Mouse (Mus musculus): Measurements from ENCODE around the gene Hmga2. TPM values are rescaled to one million over a fixed set of nuclear protein-coding genes. Genes with fewer than 3 reads are reported as not detected.

Hmga2 gene
- polyA plus RNA-seq, 1 experiment from 2014 or later, result 21.1 TPM

GRCm38 (mm10) chr10:120422820-120423219 lies 53.4 kb downstream of the Hmga2 start:
- Histone ChIP-seq H3K4me1 (ENCODE audit: control insufficient read depth, insufficient read depth, low read length) (peaks cover 56% of the 10 kb centered on the region), H3K36me3 (ENCODE audit: control insufficient read depth, insufficient read depth, low read length) (0 out of 2 replicates have a peak, but pooled peaks cover 2% of the 10 kb centered on the region), H3K4me3 (ENCODE audit: low read length) (no peak overlapping the region), H3K27ac (ENCODE audit: low read length) (peak overlapping the region; percentile 14), H3K9ac (ENCODE audit: low read depth, low read length) (no peak overlapping the region), H3K27me3 (replicated peaks; ENCODE audit: control insufficient read depth, insufficient read depth, low read length) (no peaks in the 10 kb centered on the region), H3K4me2 (ENCODE audit: low read depth, low read length) (no peak overlapping the region), H3K9me3 (ENCODE audit: control insufficient read depth, low read length) (no peaks in the 10 kb centered on the region)
- ATAC-seq, result no peak
- WGBS, result 45% methylated on average over 4 of the region's 4 CpGs

- H3K36me3 ChIP-seq (ENCODE audit: control insufficient read depth, insufficient read depth, low read length), result 0 out of 2 replicates have a peak, but pooled peaks cover 2% of the 10 kb centered on the region
- H3K27ac ChIP-seq (ENCODE audit: low read length), result peak overlapping the region; percentile 14
- no peak overlapping the region for H3K4me2 ChIP-seq (ENCODE audit: low read depth, low read length)
- peaks cover 63% of the 10 kb centered on the region for H3K4me1 ChIP-seq (ENCODE audit: control insufficient read depth, insufficient read depth, low read length)
- no peaks in the 10 kb centered on the region for H3K27me3 ChIP-seq (replicated peaks; ENCODE audit: control insufficient read depth, insufficient read depth, low read length)
- ATAC-seq, result peak; percentile 21
- no peaks in the 10 kb centered on the region for H3K9me3 ChIP-seq (ENCODE audit: control insufficient read depth, low read length)
- H3K4me3 ChIP-seq (ENCODE audit: low read length), result no peak overlapping the region
- no peak overlapping the region for H3K9ac ChIP-seq (ENCODE audit: low read depth, low read length)
- 12% methylated on average over 10 of the region's 10 CpGs for WGBS
Measured at GRCm38 (mm10) chr10:120422050-120422449, 54.2 kb downstream of the Hmga2 start.

- peak overlapping the region; percentile 37; the same call in 1 of the 2 replicates for H3K4me2 ChIP-seq (ENCODE audit: low read depth, low read length)
- ATAC-seq, result peak; percentile 26
- 36% methylated on average over 15 of the region's 15 CpGs for WGBS
- H3K9ac ChIP-seq (ENCODE audit: low read depth, low read length), result peak overlapping the region; percentile 41; the same call in 1 of the 2 replicates
- H3K4me3 ChIP-seq (ENCODE audit: low read length), result no peak overlapping the region
- peak overlapping the region; percentile 78 for H3K27ac ChIP-seq (ENCODE audit: low read length)
- H3K27me3 ChIP-seq (replicated peaks; ENCODE audit: control insufficient read depth, insufficient read depth, low read length), result no peaks in the 10 kb centered on the region
- H3K4me1 ChIP-seq (ENCODE audit: control insufficient read depth, insufficient read depth, low read length), result peaks cover 69% of the 10 kb centered on the region
- no peaks in the 10 kb centered on the region for H3K9me3 ChIP-seq (ENCODE audit: control insufficient read depth, low read length)
- H3K36me3 ChIP-seq (ENCODE audit: control insufficient read depth, insufficient read depth, low read length), result 0 out of 2 replicates have a peak, but pooled peaks cover 2% of the 10 kb centered on the region
Measured at GRCm38 (mm10) chr10:120420971-120421629, 55.2 kb downstream of the Hmga2 start.

DNA sequence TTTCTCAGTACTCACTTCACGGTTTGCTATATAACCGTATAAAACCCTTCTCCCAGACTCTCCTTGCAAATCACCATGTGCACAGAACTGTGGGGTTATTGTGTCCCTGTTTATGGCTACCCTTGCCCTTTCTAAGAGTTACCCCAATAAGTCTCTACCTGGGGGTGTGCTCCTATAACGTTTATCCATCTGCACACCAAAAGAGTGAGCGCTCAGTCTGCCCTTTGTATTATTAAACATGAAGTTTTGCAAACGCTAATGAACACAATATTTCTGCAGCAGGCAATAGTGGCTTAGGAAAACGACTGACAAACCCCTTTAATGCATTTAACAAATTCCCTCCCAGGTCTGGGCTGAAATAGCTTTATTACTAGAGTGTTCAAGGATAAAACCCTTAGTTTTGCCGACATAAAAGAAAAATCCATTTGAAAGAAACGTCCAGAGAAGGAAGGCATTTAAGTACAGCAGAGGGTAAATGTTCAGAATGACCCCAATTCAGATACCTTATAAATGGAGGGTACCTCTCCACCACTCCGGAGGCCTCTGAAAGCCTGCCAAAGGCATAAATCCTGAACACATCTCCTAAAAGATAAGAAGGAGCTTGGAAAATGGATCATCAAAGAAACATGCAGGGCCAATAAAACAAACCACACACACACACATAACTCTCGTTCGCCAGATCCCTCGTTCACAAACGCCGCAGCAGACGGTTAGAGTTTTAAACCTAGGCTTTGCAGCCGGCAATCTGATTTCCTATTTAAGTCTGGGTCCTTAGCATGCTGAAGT lies 57.3 kb downstream of the Hmga2 start:
- H3K27me3 ChIP-seq (replicated peaks; ENCODE audit: control insufficient read depth, insufficient read depth, low read length), result no peaks in the 10 kb centered on the region
- no peak overlapping the region for H3K4me2 ChIP-seq (ENCODE audit: low read depth, low read length)
- no peak overlapping the region for H3K4me3 ChIP-seq (ENCODE audit: low read length)
- H3K36me3 ChIP-seq (ENCODE audit: control insufficient read depth, insufficient read depth, low read length), result 0 out of 2 replicates have a peak, but pooled peaks cover 2% of the 10 kb centered on the region
- 27% methylated on average over 16 of the region's 16 CpGs for WGBS
- peaks cover 68% of the 10 kb centered on the region for H3K4me1 ChIP-seq (ENCODE audit: control insufficient read depth, insufficient read depth, low read length)
- H3K27ac ChIP-seq (ENCODE audit: low read length), result peak overlapping the region; percentile 55
- no peak overlapping the region; the same call in 1 of the 2 replicates for H3K9ac ChIP-seq (ENCODE audit: low read depth, low read length)
- no peaks in the 10 kb centered on the region for H3K9me3 ChIP-seq (ENCODE audit: control insufficient read depth, low read length)
- no peak; the same call in 1 of the 2 replicates for ATAC-seq

DNA sequence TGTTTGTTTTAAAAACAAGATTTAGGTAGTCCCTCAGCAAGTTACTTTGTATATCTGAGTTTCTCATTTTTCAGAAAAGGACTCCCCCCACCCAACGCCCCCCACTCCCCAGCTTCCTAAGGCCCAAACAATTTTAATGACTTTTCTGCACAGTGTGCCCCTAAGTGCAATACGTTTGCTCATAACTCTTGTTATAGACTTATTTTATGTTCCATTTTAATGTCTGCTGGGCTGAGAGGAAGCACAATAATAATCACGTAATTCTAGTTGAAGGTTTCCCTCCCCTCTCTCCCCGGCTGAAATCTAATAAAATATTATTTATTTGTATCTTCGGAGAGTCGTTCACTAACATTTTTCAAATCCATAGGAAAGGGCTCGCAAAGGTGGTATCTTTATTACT lies 58.1 kb downstream of the Hmga2 start:
- peak overlapping the region; percentile 54 for H3K9ac ChIP-seq (ENCODE audit: low read depth, low read length)
- no peaks in the 10 kb centered on the region for H3K27me3 ChIP-seq (replicated peaks; ENCODE audit: control insufficient read depth, insufficient read depth, low read length)
- H3K4me1 ChIP-seq (ENCODE audit: control insufficient read depth, insufficient read depth, low read length), result peaks cover 68% of the 10 kb centered on the region

DNA sequence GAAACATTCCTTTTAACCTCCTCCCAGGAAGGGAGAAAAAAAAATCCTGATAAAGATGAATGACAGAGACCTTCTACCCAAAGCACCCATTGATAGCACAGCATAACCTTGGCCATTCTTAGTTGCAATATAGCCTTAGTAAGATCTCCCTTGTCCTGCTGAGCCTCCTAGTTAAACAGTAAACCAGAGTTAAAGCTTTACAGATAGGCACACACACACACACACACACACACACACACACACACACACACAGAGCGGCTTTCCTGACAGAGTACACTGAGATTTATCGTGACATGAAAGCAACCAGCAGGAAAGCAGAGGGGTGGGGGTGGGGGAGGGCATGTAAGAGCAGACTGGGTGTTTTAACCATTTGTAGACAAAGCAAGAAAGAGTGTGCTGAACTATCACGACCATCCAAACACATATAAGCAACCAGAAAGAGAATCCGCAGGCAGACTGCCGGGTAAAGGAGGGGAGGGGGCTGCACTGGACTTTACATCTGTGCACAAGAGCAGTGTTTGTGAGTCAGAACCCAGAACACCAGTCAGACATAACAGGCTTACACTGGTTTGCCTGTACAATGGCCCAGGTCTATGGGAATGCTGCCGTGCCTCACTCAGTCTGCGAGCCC lies 58.7 kb downstream of the Hmga2 start:
- no peaks in the 10 kb centered on the region for H3K27me3 ChIP-seq (replicated peaks; ENCODE audit: control insufficient read depth, insufficient read depth, low read length)
- no peaks in the 10 kb centered on the region for H3K9me3 ChIP-seq (ENCODE audit: control insufficient read depth, low read length)
- ATAC-seq, result peak; percentile 89
- WGBS, result 15% methylated on average over 7 of the region's 7 CpGs
- H3K9ac ChIP-seq (ENCODE audit: low read depth, low read length), result peak overlapping the region; percentile 54
- H3K4me3 ChIP-seq (ENCODE audit: low read length), result no peak overlapping the region
- H3K4me2 ChIP-seq (ENCODE audit: low read depth, low read length), result peak overlapping the region; percentile 40
- peaks cover 63% of the 10 kb centered on the region for H3K4me1 ChIP-seq (ENCODE audit: control insufficient read depth, insufficient read depth, low read length)
- peak overlapping the region; percentile 87 for H3K27ac ChIP-seq (ENCODE audit: low read length)
- 0 out of 2 replicates have a peak, but pooled peaks cover 2% of the 10 kb centered on the region for H3K36me3 ChIP-seq (ENCODE audit: control insufficient read depth, insufficient read depth, low read length)

More for the DNA sequence above, 58.1 kb downstream of the Hmga2 start:
- H3K9me3 ChIP-seq (ENCODE audit: control insufficient read depth, low read length), result no peaks in the 10 kb centered on the region
- no peak overlapping the region for H3K4me3 ChIP-seq (ENCODE audit: low read length)
- no peak for ATAC-seq
- H3K4me2 ChIP-seq (ENCODE audit: low read depth, low read length), result peak overlapping the region; percentile 40; the same call in 1 of the 2 replicates
- WGBS, result 32% methylated on average over 7 of the region's 7 CpGs
- H3K27ac ChIP-seq (ENCODE audit: low read length), result peak overlapping the region; percentile 83
- H3K36me3 ChIP-seq (ENCODE audit: control insufficient read depth, insufficient read depth, low read length), result 0 out of 2 replicates have a peak, but pooled peaks cover 2% of the 10 kb centered on the region

DNA sequence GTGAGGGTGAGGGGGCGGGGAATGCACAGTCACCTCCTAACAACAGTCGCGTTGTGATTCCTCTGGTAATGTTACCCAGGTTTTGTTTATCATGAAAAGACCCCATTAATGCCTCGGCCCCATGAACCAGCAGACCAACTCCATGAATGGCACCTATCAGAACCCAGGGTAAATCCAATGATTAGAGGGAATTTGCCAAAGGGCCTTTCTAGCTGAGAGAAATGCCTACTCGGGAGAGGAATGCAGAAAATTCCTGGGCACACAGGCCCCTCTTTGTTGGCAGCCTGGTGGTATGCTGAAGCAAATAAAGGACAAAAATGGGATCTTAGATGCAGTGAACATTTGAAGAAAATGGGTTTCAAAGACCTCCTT lies 59.2 kb downstream of the Hmga2 start:
- no peak overlapping the region for H3K9ac ChIP-seq (ENCODE audit: low read depth, low read length)
- no peak; the same call in none of the 2 replicates for ATAC-seq
- 0 out of 2 replicates have a peak, but pooled peaks cover 2% of the 10 kb centered on the region for H3K36me3 ChIP-seq (ENCODE audit: control insufficient read depth, insufficient read depth, low read length)
- peak overlapping the region; percentile 34; the same call in 1 of the 2 replicates for H3K4me2 ChIP-seq (ENCODE audit: low read depth, low read length)
- no peak overlapping the region for H3K4me3 ChIP-seq (ENCODE audit: low read length)
- H3K27ac ChIP-seq (ENCODE audit: low read length), result peak overlapping the region; percentile 87
- peaks cover 58% of the 10 kb centered on the region for H3K4me1 ChIP-seq (ENCODE audit: control insufficient read depth, insufficient read depth, low read length)
- no peaks in the 10 kb centered on the region for H3K9me3 ChIP-seq (ENCODE audit: control insufficient read depth, low read length)
- WGBS, result 31% methylated on average over 5 of the region's 5 CpGs
- no peaks in the 10 kb centered on the region for H3K27me3 ChIP-seq (replicated peaks; ENCODE audit: control insufficient read depth, insufficient read depth, low read length)

GRCm38 (mm10) chr10:120416628-120417027 lies 59.6 kb downstream of the Hmga2 start:
- Histone ChIP-seq H3K27me3 (replicated peaks; ENCODE audit: control insufficient read depth, insufficient read depth, low read length) (no peaks in the 10 kb centered on the region), H3K4me1 (ENCODE audit: control insufficient read depth, insufficient read depth, low read length) (peaks cover 57% of the 10 kb centered on the region), H3K36me3 (ENCODE audit: control insufficient read depth, insufficient read depth, low read length) (0 out of 2 replicates have a peak, but pooled peaks cover 2% of the 10 kb centered on the region), H3K4me3 (ENCODE audit: low read length) (no peak overlapping the region), H3K9ac (ENCODE audit: low read depth, low read length) (no peak overlapping the region), H3K4me2 (ENCODE audit: low read depth, low read length) (no peak overlapping the region; the same call in 1 of the 2 replicates), H3K9me3 (ENCODE audit: control insufficient read depth, low read length) (no peaks in the 10 kb centered on the region), H3K27ac (ENCODE audit: low read length) (peak overlapping the region; percentile 87)
- ATAC-seq, result no peak
- WGBS, result 67% methylated on average over 12 of the region's 12 CpGs

DNA sequence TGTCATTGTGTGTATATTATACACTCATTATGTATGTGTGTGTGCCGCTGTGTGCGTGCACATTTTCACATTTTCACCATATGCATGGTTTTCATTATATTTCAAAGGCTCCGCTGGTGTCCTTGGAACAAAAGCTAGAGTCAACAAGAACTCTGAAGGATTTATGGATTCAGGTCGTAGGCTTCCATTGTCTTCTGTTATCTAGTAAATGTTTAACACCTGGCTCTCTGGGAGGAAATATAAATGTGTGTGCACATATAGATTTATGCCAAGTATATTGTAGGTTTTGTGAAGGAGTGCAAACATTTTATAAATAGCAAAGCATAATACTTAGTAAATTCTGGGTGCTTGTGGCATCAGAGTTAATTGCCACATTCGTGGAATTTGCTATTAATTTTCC lies 64.1 kb downstream of the Hmga2 start:
- ATAC-seq, result peak; percentile 53
- WGBS, result 50% methylated on average over 5 of the region's 5 CpGs
- H3K4me1 ChIP-seq (ENCODE audit: control insufficient read depth, insufficient read depth, low read length), result peaks cover 45% of the 10 kb centered on the region
- H3K4me3 ChIP-seq (ENCODE audit: low read length), result no peak overlapping the region
- no peaks in the 10 kb centered on the region for H3K36me3 ChIP-seq (ENCODE audit: control insufficient read depth, insufficient read depth, low read length)
- peak overlapping the region; percentile 23; the same call in 1 of the 2 replicates for H3K27ac ChIP-seq (ENCODE audit: low read length)
- no peaks in the 10 kb centered on the region for H3K27me3 ChIP-seq (replicated peaks; ENCODE audit: control insufficient read depth, insufficient read depth, low read length)
- no peak overlapping the region for H3K9ac ChIP-seq (ENCODE audit: low read depth, low read length)
- no peaks in the 10 kb centered on the region for H3K9me3 ChIP-seq (ENCODE audit: control insufficient read depth, low read length)
- H3K4me2 ChIP-seq (ENCODE audit: low read depth, low read length), result no peak overlapping the region
